Mouse (Mus musculus): ENCODE measurements around the gene Ggta1. TPM values are rescaled to one million over a fixed set of nuclear protein-coding genes. Genes with fewer than 3 reads are reported as not detected.

Ggta1 gene
- polyA plus RNA-seq (2015; fragmentation: Nextera tagmentation; extraction: Ambion mirVana) = 6.1 and 6.4 TPM in 2 replicates

- Histone ChIP-seq H3K4me3 (ENCODE audit: low read depth, low read length) (peak within 1 kb of the TSS; percentile 63), H3K9me3 (replicated peaks; ENCODE audit: control insufficient read depth, low read length, poor library complexity, severe bottlenecking) (no peaks in the 10 kb centered on the region), H3K4me2 (ENCODE audit: low read length) (peak within 1 kb of the TSS; percentile 97), H3K27me3 (ENCODE audit: control insufficient read depth, insufficient read depth, low read depth, low read length) (no peaks in the 10 kb centered on the region), H3K27ac (ENCODE audit: low read length) (no peak within 1 kb of the TSS), H3K36me3 (ENCODE audit: control insufficient read depth, insufficient read depth, low read length) (no peaks in the 10 kb centered on the region), H3K9ac (ENCODE audit: low read depth, low read length) (peak within 1 kb of the TSS; percentile 72), H3K4me1 (ENCODE audit: control insufficient read depth, insufficient read depth, low read length) (peaks cover 9% of the 10 kb centered on the region)
- WGBS = 22% methylated on average over 7 of the region's 7 CpGs
- ATAC-seq = 0 out of 2 replicates have a peak, but pooled peaks have one; percentile 31
Measured at GRCm38 (mm10) chr2:35462791-35463281, at the start of gene Ggta1. Gene Ggta1 (minus strand): TSS chr2:35463231.

DNA sequence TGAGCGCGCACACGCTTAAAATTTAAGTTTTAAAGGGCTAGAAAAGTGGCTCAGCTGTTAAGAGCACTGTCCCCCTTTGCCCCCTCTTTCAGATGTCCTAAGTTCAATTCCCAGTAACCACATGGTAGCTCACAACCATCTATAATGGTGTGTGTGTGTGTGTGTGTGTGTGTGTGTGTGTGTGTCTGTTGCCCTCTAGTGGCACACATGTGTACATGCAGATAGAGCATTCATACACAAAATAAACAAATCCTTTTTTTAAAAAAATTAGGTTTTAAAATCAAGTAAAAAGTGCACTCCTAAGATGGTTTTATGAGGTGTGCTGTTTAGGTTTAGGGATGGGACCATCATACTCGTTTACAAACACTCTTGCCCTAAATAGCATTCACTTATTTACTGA lies 49.2 kb upstream of the Ggta1 start:
- WGBS = 96% methylated on average over 4 of the region's 4 CpGs
- Histone ChIP-seq H3K4me1 (ENCODE audit: control insufficient read depth, insufficient read depth, low read length) (peaks cover under 1% of the 10 kb centered on the region; the same call in 1 of the 2 replicates), H3K4me3 (ENCODE audit: low read depth, low read length) (no peak overlapping the region), H3K27me3 (ENCODE audit: control insufficient read depth, insufficient read depth, low read depth, low read length) (no peaks in the 10 kb centered on the region), H3K9ac (ENCODE audit: low read depth, low read length) (no peak overlapping the region), H3K4me2 (ENCODE audit: low read length) (no peak overlapping the region), H3K36me3 (ENCODE audit: control insufficient read depth, insufficient read depth, low read length) (no peaks in the 10 kb centered on the region), H3K9me3 (replicated peaks; ENCODE audit: control insufficient read depth, low read length, poor library complexity, severe bottlenecking) (no peaks in the 10 kb centered on the region), H3K27ac (ENCODE audit: low read length) (no peak overlapping the region)
- no peak for ATAC-seq

- Histone ChIP-seq H3K9ac (ENCODE audit: low read depth, low read length) (no peak overlapping the region), H3K27me3 (ENCODE audit: control insufficient read depth, insufficient read depth, low read depth, low read length) (no peaks in the 10 kb centered on the region), H3K4me3 (ENCODE audit: low read depth, low read length) (no peak overlapping the region), H3K9me3 (replicated peaks; ENCODE audit: control insufficient read depth, low read length, poor library complexity, severe bottlenecking) (no peaks in the 10 kb centered on the region), H3K27ac (ENCODE audit: low read length) (no peak overlapping the region), H3K4me1 (ENCODE audit: control insufficient read depth, insufficient read depth, low read length) (peaks cover 6% of the 10 kb centered on the region; the same call in 1 of the 2 replicates), H3K36me3 (ENCODE audit: control insufficient read depth, insufficient read depth, low read length) (no peaks in the 10 kb centered on the region), H3K4me2 (ENCODE audit: low read length) (no peak overlapping the region)
- ATAC-seq = no peak
- 71% methylated on average over 1 of the region's 1 CpGs for WGBS
Measured at GRCm38 (mm10) chr2:35510920-35511319, 47.9 kb upstream of the Ggta1 start.

DNA sequence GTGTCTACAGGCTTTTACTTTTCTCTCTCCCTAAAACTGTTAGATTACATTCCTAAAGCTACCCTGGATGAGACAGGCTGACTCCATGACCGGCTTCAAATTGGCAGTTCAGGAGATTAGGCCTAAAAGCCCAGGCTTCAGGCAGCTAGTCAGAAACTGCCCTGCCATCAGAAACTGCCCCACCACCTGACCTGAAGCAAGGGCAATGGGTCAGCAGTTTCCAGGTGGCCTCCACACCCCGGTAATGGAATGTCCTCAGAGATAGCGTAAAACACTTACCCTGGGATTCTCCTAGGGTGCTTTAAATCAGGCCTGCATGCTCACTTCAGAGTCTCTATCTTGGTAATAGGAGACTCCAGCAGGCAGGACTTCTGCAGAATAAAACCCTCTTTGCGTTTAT lies 46.9 kb upstream of the Ggta1 start:
- Histone ChIP-seq H3K9me3 (replicated peaks; ENCODE audit: control insufficient read depth, low read length, poor library complexity, severe bottlenecking) (no peaks in the 10 kb centered on the region), H3K4me2 (ENCODE audit: low read length) (no peak overlapping the region), H3K4me3 (ENCODE audit: low read depth, low read length) (no peak overlapping the region), H3K4me1 (ENCODE audit: control insufficient read depth, insufficient read depth, low read length) (peaks cover 6% of the 10 kb centered on the region; the same call in 1 of the 2 replicates), H3K9ac (ENCODE audit: low read depth, low read length) (no peak overlapping the region), H3K36me3 (ENCODE audit: control insufficient read depth, insufficient read depth, low read length) (no peaks in the 10 kb centered on the region), H3K27ac (ENCODE audit: low read length) (no peak overlapping the region), H3K27me3 (ENCODE audit: control insufficient read depth, insufficient read depth, low read depth, low read length) (no peaks in the 10 kb centered on the region)
- no peak for ATAC-seq
- WGBS = 64% methylated on average over 4 of the region's 4 CpGs

DNA sequence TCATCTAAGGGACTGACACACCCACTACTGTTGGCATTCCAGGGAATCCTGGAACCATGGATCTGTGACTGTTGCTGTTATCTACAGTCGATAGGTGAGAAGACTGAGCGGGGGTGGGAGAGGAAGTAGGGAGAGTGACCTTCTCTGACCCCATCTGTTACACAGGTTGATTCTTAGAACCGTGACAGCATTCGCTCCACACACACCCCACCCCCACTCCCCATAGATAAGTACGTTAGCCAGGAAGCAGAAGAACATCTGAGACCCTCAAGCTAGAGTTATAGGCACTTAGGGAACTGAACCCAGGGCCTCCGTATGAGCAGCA lies 46.3 kb upstream of the Ggta1 start:
- H3K27ac ChIP-seq (ENCODE audit: low read length) = no peak overlapping the region
- H3K36me3 ChIP-seq (ENCODE audit: control insufficient read depth, insufficient read depth, low read length) = no peaks in the 10 kb centered on the region
- no peak overlapping the region for H3K4me2 ChIP-seq (ENCODE audit: low read length)
- no peaks in the 10 kb centered on the region for H3K9me3 ChIP-seq (replicated peaks; ENCODE audit: control insufficient read depth, low read length, poor library complexity, severe bottlenecking)
- no peaks in the 10 kb centered on the region for H3K27me3 ChIP-seq (ENCODE audit: control insufficient read depth, insufficient read depth, low read depth, low read length)
- H3K9ac ChIP-seq (ENCODE audit: low read depth, low read length) = no peak overlapping the region
- H3K4me1 ChIP-seq (ENCODE audit: control insufficient read depth, insufficient read depth, low read length) = peaks cover 6% of the 10 kb centered on the region; the same call in 1 of the 2 replicates
- ATAC-seq = no peak
- 54% methylated on average over 6 of the region's 6 CpGs for WGBS
- H3K4me3 ChIP-seq (ENCODE audit: low read depth, low read length) = no peak overlapping the region

- Histone ChIP-seq H3K9me3 (replicated peaks; ENCODE audit: control insufficient read depth, low read length, poor library complexity, severe bottlenecking) (no peaks in the 10 kb centered on the region), H3K27me3 (ENCODE audit: control insufficient read depth, insufficient read depth, low read depth, low read length) (no peaks in the 10 kb centered on the region), H3K4me3 (ENCODE audit: low read depth, low read length) (no peak overlapping the region), H3K4me1 (ENCODE audit: control insufficient read depth, insufficient read depth, low read length) (peaks cover 6% of the 10 kb centered on the region; the same call in 1 of the 2 replicates), H3K4me2 (ENCODE audit: low read length) (no peak overlapping the region), H3K36me3 (ENCODE audit: control insufficient read depth, insufficient read depth, low read length) (no peaks in the 10 kb centered on the region), H3K9ac (ENCODE audit: low read depth, low read length) (no peak overlapping the region), H3K27ac (ENCODE audit: low read length) (peak overlapping the region; percentile 53; the same call in 1 of the 2 replicates)
- no peak for ATAC-seq
- WGBS = 48% methylated on average over 10 of the region's 10 CpGs
Measured at GRCm38 (mm10) chr2:35508597-35509342, 45.7 kb upstream of the Ggta1 start.

- ATAC-seq = peak; percentile 34; the same call in 1 of the 2 replicates
- no peak overlapping the region for H3K4me3 ChIP-seq (ENCODE audit: low read depth, low read length)
- H3K4me2 ChIP-seq (ENCODE audit: low read length) = no peak overlapping the region
- peaks cover 6% of the 10 kb centered on the region; the same call in 1 of the 2 replicates for H3K4me1 ChIP-seq (ENCODE audit: control insufficient read depth, insufficient read depth, low read length)
- 57% methylated on average over 9 of the region's 9 CpGs for WGBS
- H3K36me3 ChIP-seq (ENCODE audit: control insufficient read depth, insufficient read depth, low read length) = no peaks in the 10 kb centered on the region
- no peak overlapping the region for H3K27ac ChIP-seq (ENCODE audit: low read length)
- H3K9me3 ChIP-seq (replicated peaks; ENCODE audit: control insufficient read depth, low read length, poor library complexity, severe bottlenecking) = no peaks in the 10 kb centered on the region
- no peaks in the 10 kb centered on the region for H3K27me3 ChIP-seq (ENCODE audit: control insufficient read depth, insufficient read depth, low read depth, low read length)
- H3K9ac ChIP-seq (ENCODE audit: low read depth, low read length) = no peak overlapping the region
Measured at GRCm38 (mm10) chr2:35507191-35507511, 44.1 kb upstream of the Ggta1 start.

DNA sequence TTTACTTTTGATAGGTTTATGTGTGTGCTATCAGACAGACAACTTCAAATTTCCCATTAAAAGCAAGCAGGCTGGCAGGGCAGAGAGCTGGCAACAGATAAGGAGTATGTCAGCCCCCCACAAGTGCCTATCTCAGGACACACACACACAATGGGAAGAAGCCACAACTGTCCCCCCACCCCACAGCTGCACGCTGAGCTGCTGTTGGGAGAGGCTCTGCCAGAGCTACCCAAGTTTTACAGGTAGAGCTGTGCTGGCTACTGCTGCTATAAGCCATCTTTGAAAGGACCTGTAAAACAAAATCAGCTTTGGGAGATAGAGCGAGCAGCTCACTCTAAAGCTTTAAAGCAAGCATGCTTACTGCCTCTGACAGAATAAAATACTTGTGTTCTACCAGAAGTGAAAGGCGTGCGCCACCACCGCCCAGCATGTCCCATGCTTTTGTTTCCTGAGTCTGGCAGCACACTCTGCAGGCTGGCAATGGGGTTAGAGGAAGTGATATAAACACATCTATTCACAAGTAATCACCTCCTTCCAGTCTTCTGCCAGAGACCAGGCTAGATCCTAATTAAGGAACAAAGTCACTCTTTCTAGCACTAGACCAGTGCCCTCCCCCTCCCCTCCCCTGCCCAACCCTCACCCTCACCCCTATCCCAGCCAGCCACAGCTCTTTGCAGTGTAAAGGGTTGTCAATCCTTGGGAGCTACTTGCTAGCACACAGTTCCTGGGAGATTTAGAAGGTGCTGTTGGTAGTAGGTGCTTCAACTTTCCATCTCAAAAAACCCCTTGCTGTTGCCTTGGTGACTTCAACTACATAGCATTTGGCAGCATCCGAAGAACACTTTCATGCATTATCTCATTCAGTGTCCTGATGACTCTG lies 43.5 kb upstream of the Ggta1 start:
- H3K9me3 ChIP-seq (replicated peaks; ENCODE audit: control insufficient read depth, low read length, poor library complexity, severe bottlenecking) = no peaks in the 10 kb centered on the region
- no peak overlapping the region for H3K4me2 ChIP-seq (ENCODE audit: low read length)
- H3K9ac ChIP-seq (ENCODE audit: low read depth, low read length) = no peak overlapping the region
- H3K4me3 ChIP-seq (ENCODE audit: low read depth, low read length) = no peak overlapping the region
- no peaks in the 10 kb centered on the region for H3K36me3 ChIP-seq (ENCODE audit: control insufficient read depth, insufficient read depth, low read length)
- H3K27ac ChIP-seq (ENCODE audit: low read length) = no peak overlapping the region
- no peaks in the 10 kb centered on the region for H3K27me3 ChIP-seq (ENCODE audit: control insufficient read depth, insufficient read depth, low read depth, low read length)
- peaks cover 6% of the 10 kb centered on the region; the same call in 1 of the 2 replicates for H3K4me1 ChIP-seq (ENCODE audit: control insufficient read depth, insufficient read depth, low read length)
- WGBS = 43% methylated on average over 6 of the region's 6 CpGs
- peak; percentile 54 for ATAC-seq

Measured in midbrain, embryonic 16.5 days (tissue).